Mouse (Mus musculus): ENCODE measurements around the gene Leng8. TPM values are rescaled to one million over a fixed set of nuclear protein-coding genes. Genes with fewer than 3 reads are reported as not detected.

The Leng8 gene
- total and polyA plus RNA-seq, 3 experiments, result 23.2 to 46.6 (median 33.5) TPM

- H3K4me2 ChIP-seq (ENCODE audit: insufficient read depth, low read depth, poor library complexity, severe bottlenecking), result no peak overlapping the region
- in situ Hi-C loops (cut with MboI; ENCODE audit: low pct_ligation_motif_present, low pct_unique_long_range_greater_than_20kb, low sequenced_read_pairs) (loop anchor here (10.0 kb wide), 2 partner anchors 302 to 392 kb away; partner anchors contain the start of gene Tnnt1), dilution Hi-C loops (cut with MboI; ENCODE audit: extremely low pct_ligation_motif_present, extremely low pct_unique_long_range_greater_than_20kb, low sequenced_read_pairs) (no loop called here)
- H3K36me3 ChIP-seq (replicated peaks in 1 of 2; ENCODE audit: control insufficient read depth in 1 of 2, insufficient read depth in 1 of 2, low read length in 1 of 2), result peaks cover 0 to 10% of the 10 kb centered on the region in 2 experiments
- H3K27me3 ChIP-seq (replicated peaks), result no peaks in the 10 kb centered on the region
- no peaks in the 10 kb centered on the region for H3K9me3 ChIP-seq (replicated peaks; ENCODE audit: low read length)
- no peak overlapping the region for H3K4me3 ChIP-seq (replicated peaks in 1 of 3; ENCODE audit: low read depth in 2 of 3, low read length in 2 of 3, poor library complexity in 1 of 3)
- no peak for DNase-seq (ENCODE audit: extremely low read depth)
- peaks cover 0 to 5% of the 10 kb centered on the region in 2 experiments; a peak in 1 of 4 replicates for H3K4me1 ChIP-seq (ENCODE audit: control insufficient read depth in 1 of 2, insufficient read depth in 2 of 2)
- no peak for TF ChIP-seq HCFC1 (IDR thresholded peaks at IDR 0.05; ENCODE audit: low read depth, low read length)
- TF ChIP-seq E2F4 (IDR thresholded peaks at IDR 0.05; ENCODE audit: insufficient replicate concordance, low read depth, low read length), result no peak
- no peak for TF ChIP-seq PAX5 (IDR thresholded peaks at IDR 0.05; ENCODE audit: low read length)
- TF ChIP-seq JUN (IDR thresholded peaks at IDR 0.05; ENCODE audit: insufficient read depth, low read depth, low read length), result no peak
- no peak for TF ChIP-seq ZKSCAN1 (IDR thresholded peaks at IDR 0.05; ENCODE audit: borderline replicate concordance, low read depth, low read length)
- TF ChIP-seq USF1 (IDR thresholded peaks at IDR 0.05; ENCODE audit: low read depth, low read length), result no peak
- no peak for TF ChIP-seq ETS1 (conservative IDR thresholded peaks at IDR 0.05; ENCODE audit: low read depth, low read length)
- TF ChIP-seq UBTF (IDR thresholded peaks at IDR 0.05; ENCODE audit: low read depth, low read length), result no peak
- TF ChIP-seq KAT2A (IDR thresholded peaks at IDR 0.05; ENCODE audit: insufficient replicate concordance, low read length), result no peak
- TF ChIP-seq CHD1 (IDR thresholded peaks at IDR 0.05; ENCODE audit: low read depth, low read length), result no peak
- no peak for TF ChIP-seq RCOR1 (conservative IDR thresholded peaks at IDR 0.05; ENCODE audit: low read depth, low read length)
- no peak for TF ChIP-seq ZNF384 (IDR thresholded peaks at IDR 0.05; ENCODE audit: low read depth, low read length)
- H3K9ac ChIP-seq (ENCODE audit: insufficient read depth, low read depth), result no peak overlapping the region
- H3K79me2 ChIP-seq (replicated peaks; ENCODE audit: control insufficient read depth, extremely low read depth, insufficient read depth, poor library complexity, severe bottlenecking), result no peaks in the 10 kb centered on the region
- H3K27ac ChIP-seq (ENCODE audit: insufficient read depth, low read depth), result no peak overlapping the region
Observed at GRCm38 (mm10) chr7:4122783-4123182, 14.1 kb upstream of the Leng8 start.

- in situ Hi-C loops (cut with MboI; ENCODE audit: low pct_ligation_motif_present, low pct_unique_long_range_greater_than_20kb, low sequenced_read_pairs), result loop anchor here (10.0 kb wide), 2 partner anchors 301 to 391 kb away; partner anchors contain the start of gene Tnnt1
- Histone ChIP-seq H3K27ac (ENCODE audit: insufficient read depth, low read depth) (no peak overlapping the region), H3K9ac (ENCODE audit: insufficient read depth, low read depth) (no peak overlapping the region), H3K4me1 (ENCODE audit: control insufficient read depth in 1 of 2, insufficient read depth in 2 of 2) (peaks cover 0 to 5% of the 10 kb centered on the region in 2 experiments; a peak in 1 of 4 replicates), H3K4me3 (replicated peaks in 1 of 3; ENCODE audit: low read depth in 2 of 3, low read length in 2 of 3, poor library complexity in 1 of 3) (no peak overlapping the region), H3K4me2 (ENCODE audit: insufficient read depth, low read depth, poor library complexity, severe bottlenecking) (no peak overlapping the region), H3K36me3 (replicated peaks in 1 of 2; ENCODE audit: control insufficient read depth in 1 of 2, insufficient read depth in 1 of 2, low read length in 1 of 2) (peaks cover 0 to 14% of the 10 kb centered on the region in 2 experiments), H3K27me3 (replicated peaks) (no peaks in the 10 kb centered on the region), H3K79me2 (replicated peaks; ENCODE audit: control insufficient read depth, extremely low read depth, insufficient read depth, poor library complexity, severe bottlenecking) (no peaks in the 10 kb centered on the region), H3K9me3 (replicated peaks; ENCODE audit: low read length) (no peaks in the 10 kb centered on the region)
- no peak for TF ChIP-seq GABPA (IDR thresholded peaks at IDR 0.05; ENCODE audit: insufficient replicate concordance, low read depth, low read length)
- no peak for TF ChIP-seq USF1 (IDR thresholded peaks at IDR 0.05; ENCODE audit: low read depth, low read length)
- no peak for TF ChIP-seq TCF12 (IDR thresholded peaks at IDR 0.05; ENCODE audit: low read depth, low read length)
- no peak for TF ChIP-seq KAT2A (IDR thresholded peaks at IDR 0.05; ENCODE audit: insufficient replicate concordance, low read length)
- TF ChIP-seq ZNF384 (IDR thresholded peaks at IDR 0.05; ENCODE audit: low read depth, low read length), result no peak
- no peak for TF ChIP-seq RCOR1 (conservative IDR thresholded peaks at IDR 0.05; ENCODE audit: low read depth, low read length)
- no peak for TF ChIP-seq E2F4 (IDR thresholded peaks at IDR 0.05; ENCODE audit: insufficient replicate concordance, low read depth, low read length)
- TF ChIP-seq ZC3H11A (IDR thresholded peaks at IDR 0.05; ENCODE audit: low read depth, low read length), result no peak
- no peak for TF ChIP-seq MXI1 (IDR thresholded peaks at IDR 0.05; ENCODE audit: low read depth, low read length)
- no peak for TF ChIP-seq IRF4 (IDR thresholded peaks at IDR 0.05; ENCODE audit: low read depth, low read length)
- no peak for TF ChIP-seq NELFE (IDR thresholded peaks at IDR 0.05; ENCODE audit: low read depth, low read length)
- no peak for DNase-seq (ENCODE audit: extremely low read depth)
- dilution Hi-C loops (cut with MboI; ENCODE audit: extremely low pct_ligation_motif_present, extremely low pct_unique_long_range_greater_than_20kb, low sequenced_read_pairs), result no loop called here
Observed at GRCm38 (mm10) chr7:4123732-4124131, 13.1 kb upstream of the Leng8 start.
